Mouse (Mus musculus): ENCODE results near the gene Gm10842. TPM values are rescaled to one million over a fixed set of nuclear protein-coding genes. Genes with fewer than 3 reads are reported as not detected.

Gm10842 gene
- polyA plus RNA-seq, 1 experiment from 2014 or later: not detected

- Histone ChIP-seq H3K27ac (no peak overlapping the region), H3K4me2 (no peak overlapping the region), H3K27me3 (no peaks in the 10 kb centered on the region), H3K9me3 (replicated peaks) (no peaks in the 10 kb centered on the region), H3K36me3 (no peaks in the 10 kb centered on the region), H3K4me1 (peaks cover 18% of the 10 kb centered on the region), H3K9ac (no peak overlapping the region), H3K4me3 (replicated peaks) (no peak overlapping the region)
- ATAC-seq (replicated peaks; ENCODE audit: low FRiP score): no peak
- WGBS: 87% methylated on average over 19 of the region's 19 CpGs
Observed at GRCm38 (mm10) chr11:105156748-105157267, 10.1 kb downstream of the Gm10842 start.

DNA sequence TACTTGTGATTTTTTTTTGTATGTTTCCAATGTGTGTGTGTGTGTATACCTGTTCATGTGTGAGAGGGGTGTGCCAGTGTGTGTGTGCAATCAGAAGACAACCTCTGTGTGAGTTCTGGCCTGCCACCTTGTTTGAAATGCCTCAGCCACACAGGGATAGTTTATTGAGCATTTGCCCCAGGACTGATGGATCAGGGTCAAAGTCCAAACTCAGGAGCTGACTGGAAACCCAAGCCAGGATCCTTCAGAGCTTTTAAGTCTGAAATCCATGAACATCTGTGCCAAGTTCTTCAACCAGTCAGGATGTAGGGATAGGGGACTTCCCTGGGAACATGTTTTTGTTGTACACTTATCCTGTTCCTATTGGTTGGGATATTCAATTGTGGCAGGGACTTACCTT is 11.4 kb downstream of the Gm10842 start:
- no peak overlapping the region for H3K4me2 ChIP-seq
- no peak overlapping the region for H3K4me3 ChIP-seq (replicated peaks)
- H3K9me3 ChIP-seq (replicated peaks): peaks cover 8% of the 10 kb centered on the region
- H3K4me1 ChIP-seq: peaks cover 11% of the 10 kb centered on the region
- no peak for ATAC-seq (replicated peaks; ENCODE audit: low FRiP score)
- no peak overlapping the region for H3K9ac ChIP-seq
- no peak overlapping the region for H3K27ac ChIP-seq
- H3K27me3 ChIP-seq: no peaks in the 10 kb centered on the region
- H3K36me3 ChIP-seq: no peaks in the 10 kb centered on the region

DNA sequence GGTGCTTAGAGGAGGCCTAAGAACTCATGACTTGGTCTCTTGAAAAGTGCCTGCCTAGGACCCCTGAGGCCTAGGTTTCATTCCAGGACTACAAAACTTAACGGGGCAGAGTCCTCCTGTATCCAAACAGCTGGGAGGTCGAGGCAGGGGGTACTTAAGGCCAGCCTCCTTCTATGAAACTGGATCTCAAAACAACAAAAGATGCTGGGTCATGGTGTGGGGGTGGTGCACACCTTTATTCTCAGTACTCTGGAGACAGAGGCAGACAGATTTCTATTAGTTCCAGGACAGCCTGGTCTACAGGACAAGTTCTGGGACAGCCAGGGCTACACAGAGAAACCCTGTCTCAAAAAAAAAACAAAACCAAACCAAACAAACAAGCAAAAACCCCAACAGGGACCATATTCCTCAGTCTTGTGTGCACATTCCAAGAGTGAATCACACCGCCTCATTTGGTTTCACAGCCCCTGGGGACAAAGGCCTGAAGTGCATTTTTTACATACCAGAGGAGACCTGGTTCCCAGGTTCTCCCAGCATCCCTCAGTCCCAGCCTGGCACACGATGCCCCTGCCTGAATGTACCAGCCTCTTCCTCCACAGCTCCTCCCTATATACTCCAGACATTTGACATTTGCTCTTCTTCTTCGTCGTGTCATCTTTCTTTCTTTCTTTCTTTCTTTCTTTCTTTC is 13.1 kb downstream of the Gm10842 start:
- H3K4me3 ChIP-seq (replicated peaks): no peak overlapping the region
- no peak overlapping the region for H3K4me2 ChIP-seq
- ATAC-seq (replicated peaks; ENCODE audit: low FRiP score): no peak
- H3K27ac ChIP-seq: no peak overlapping the region
- peaks cover 14% of the 10 kb centered on the region for H3K9me3 ChIP-seq (replicated peaks)
- no peaks in the 10 kb centered on the region for H3K4me1 ChIP-seq
- no peaks in the 10 kb centered on the region for H3K27me3 ChIP-seq
- 63% methylated on average over 6 of the region's 6 CpGs for WGBS
- H3K36me3 ChIP-seq: no peaks in the 10 kb centered on the region
- no peak overlapping the region for H3K9ac ChIP-seq

DNA sequence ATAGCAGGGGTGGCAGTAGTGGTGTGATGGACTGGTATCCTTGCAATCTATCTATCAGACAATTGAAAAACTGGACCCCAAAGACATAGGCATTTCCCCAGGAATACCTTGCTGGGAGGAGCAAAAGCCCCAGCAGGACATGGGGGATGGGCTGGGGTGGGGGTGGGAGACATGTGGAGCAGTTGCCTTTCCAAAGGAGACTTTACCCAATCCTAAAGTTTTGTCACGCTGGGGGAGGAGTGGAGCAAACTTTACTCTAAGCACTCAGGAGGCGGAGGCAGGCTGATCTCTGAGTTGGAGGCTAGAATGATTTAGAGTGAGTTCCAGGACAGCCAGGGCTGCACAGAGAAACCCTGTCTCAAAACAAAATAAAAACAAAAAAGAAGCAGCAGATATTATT is 14.7 kb downstream of the Gm10842 start:
- H3K27ac ChIP-seq: no peak overlapping the region
- no peak overlapping the region for H3K4me3 ChIP-seq (replicated peaks)
- ATAC-seq (replicated peaks; ENCODE audit: low FRiP score): no peak
- H3K27me3 ChIP-seq: no peaks in the 10 kb centered on the region
- no peak overlapping the region for H3K9ac ChIP-seq
- WGBS: 88% methylated on average over 2 of the region's 2 CpGs
- H3K36me3 ChIP-seq: no peaks in the 10 kb centered on the region
- H3K4me2 ChIP-seq: no peak overlapping the region
- peaks cover 26% of the 10 kb centered on the region for H3K9me3 ChIP-seq (replicated peaks)
- no peaks in the 10 kb centered on the region for H3K4me1 ChIP-seq

- no peak for ATAC-seq (replicated peaks; ENCODE audit: low FRiP score)
- no peak overlapping the region for H3K4me3 ChIP-seq (replicated peaks)
- H3K27ac ChIP-seq: no peak overlapping the region
- 85% methylated on average over 69 of the region's 69 CpGs for WGBS
- no peaks in the 10 kb centered on the region for H3K27me3 ChIP-seq
- peaks cover 26% of the 10 kb centered on the region for H3K9me3 ChIP-seq (replicated peaks)
- no peak overlapping the region for H3K9ac ChIP-seq
- H3K4me1 ChIP-seq: no peaks in the 10 kb centered on the region
- H3K36me3 ChIP-seq: no peaks in the 10 kb centered on the region
- H3K4me2 ChIP-seq: no peak overlapping the region
Observed at GRCm38 (mm10) chr11:105164516-105165510, 18.1 kb downstream of the Gm10842 start.

- H3K4me3 ChIP-seq (replicated peaks): no peak overlapping the region
- 92% methylated on average over 10 of the region's 10 CpGs for WGBS
- peaks cover 26% of the 10 kb centered on the region for H3K9me3 ChIP-seq (replicated peaks)
- H3K4me1 ChIP-seq: no peaks in the 10 kb centered on the region
- H3K27me3 ChIP-seq: no peaks in the 10 kb centered on the region
- no peak for ATAC-seq (replicated peaks; ENCODE audit: low FRiP score)
- H3K9ac ChIP-seq: no peak overlapping the region
- no peak overlapping the region for H3K27ac ChIP-seq
- H3K4me2 ChIP-seq: no peak overlapping the region
- H3K36me3 ChIP-seq: no peaks in the 10 kb centered on the region
Observed at GRCm38 (mm10) chr11:105166780-105167179, 20.1 kb downstream of the Gm10842 start.

GRCm38 (mm10) chr11:105178516-105178915 is 31.8 kb downstream of the Gm10842 start, which contains the start of gene Tlk2:
Tlk2 (plus strand) TSS chr11:105178807.
- peak within 1 kb of the TSS; percentile 74 for H3K4me3 ChIP-seq (replicated peaks)
- H3K36me3 ChIP-seq: peaks cover 3% of the 10 kb centered on the region; the same call in 1 of the 2 replicates
- H3K27ac ChIP-seq: peak within 1 kb of the TSS; percentile 96
- peaks cover 28% of the 10 kb centered on the region for H3K4me1 ChIP-seq
- no peaks in the 10 kb centered on the region for H3K27me3 ChIP-seq
- no peak within 1 kb of the TSS for H3K9ac ChIP-seq
- H3K4me2 ChIP-seq: peak within 1 kb of the TSS; percentile 81
- 40% methylated on average over 2 of the region's 2 CpGs for WGBS
- no peak for ATAC-seq (replicated peaks; ENCODE audit: low FRiP score)
- no peaks in the 10 kb centered on the region for H3K9me3 ChIP-seq (replicated peaks)

DNA sequence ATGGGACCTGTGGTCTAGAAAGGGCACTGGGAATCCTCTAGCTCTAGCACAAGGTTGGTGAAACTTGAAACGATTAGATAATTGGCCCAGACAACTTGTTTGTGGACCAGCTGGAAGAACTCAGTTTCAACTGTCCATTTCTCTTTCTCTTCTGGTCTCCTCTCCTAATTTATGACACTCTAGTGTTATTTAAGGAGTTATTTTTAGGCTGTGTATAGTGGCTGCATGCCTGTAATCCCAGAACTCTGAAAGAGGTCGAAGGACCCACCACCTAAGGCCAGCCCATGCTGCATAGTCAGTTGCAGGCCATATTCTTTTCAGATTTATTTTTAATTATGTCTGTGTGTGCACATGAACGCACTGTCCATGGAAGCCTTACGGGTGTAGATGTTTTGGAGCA is 32.8 kb downstream of the Gm10842 start:
- peak overlapping the region; percentile 81 for H3K4me2 ChIP-seq
- no peaks in the 10 kb centered on the region for H3K27me3 ChIP-seq
- peaks cover 10% of the 10 kb centered on the region for H3K36me3 ChIP-seq
- H3K27ac ChIP-seq: peak overlapping the region; percentile 96
- no peak overlapping the region for H3K9ac ChIP-seq
- ATAC-seq (replicated peaks; ENCODE audit: low FRiP score): no peak
- peaks cover 28% of the 10 kb centered on the region for H3K4me1 ChIP-seq
- peak overlapping the region; percentile 74 for H3K4me3 ChIP-seq (replicated peaks)
- 42% methylated on average over 4 of the region's 4 CpGs for WGBS
- H3K9me3 ChIP-seq (replicated peaks): no peaks in the 10 kb centered on the region

- ATAC-seq (replicated peaks; ENCODE audit: low FRiP score): peak; percentile 35
- WGBS: under 1% methylated on average over 35 of the region's 35 CpGs
- Histone ChIP-seq H3K27ac (peak overlapping the region; percentile 96), H3K4me1 (peaks cover 28% of the 10 kb centered on the region), H3K4me3 (replicated peaks) (peak overlapping the region; percentile 74), H3K4me2 (peak overlapping the region; percentile 81), H3K9ac (peak overlapping the region; percentile 98), H3K9me3 (replicated peaks) (no peaks in the 10 kb centered on the region), H3K27me3 (no peaks in the 10 kb centered on the region), H3K36me3 (peaks cover 18% of the 10 kb centered on the region)
Observed at GRCm38 (mm10) chr11:105180471-105181091, 33.9 kb downstream of the Gm10842 start.

- Histone ChIP-seq H3K36me3 (peaks cover 23% of the 10 kb centered on the region), H3K27ac (peak overlapping the region; percentile 96), H3K4me2 (peak overlapping the region; percentile 81), H3K9me3 (replicated peaks) (no peaks in the 10 kb centered on the region), H3K9ac (peak overlapping the region; percentile 98), H3K4me3 (replicated peaks) (peak overlapping the region; percentile 74), H3K4me1 (peaks cover 28% of the 10 kb centered on the region), H3K27me3 (no peaks in the 10 kb centered on the region)
- ATAC-seq (replicated peaks; ENCODE audit: low FRiP score): peak; percentile 98
- under 1% methylated on average over 52 of the region's 60 CpGs for WGBS
Observed at GRCm38 (mm10) chr11:105181126-105181637, 34.5 kb downstream of the Gm10842 start.

DNA sequence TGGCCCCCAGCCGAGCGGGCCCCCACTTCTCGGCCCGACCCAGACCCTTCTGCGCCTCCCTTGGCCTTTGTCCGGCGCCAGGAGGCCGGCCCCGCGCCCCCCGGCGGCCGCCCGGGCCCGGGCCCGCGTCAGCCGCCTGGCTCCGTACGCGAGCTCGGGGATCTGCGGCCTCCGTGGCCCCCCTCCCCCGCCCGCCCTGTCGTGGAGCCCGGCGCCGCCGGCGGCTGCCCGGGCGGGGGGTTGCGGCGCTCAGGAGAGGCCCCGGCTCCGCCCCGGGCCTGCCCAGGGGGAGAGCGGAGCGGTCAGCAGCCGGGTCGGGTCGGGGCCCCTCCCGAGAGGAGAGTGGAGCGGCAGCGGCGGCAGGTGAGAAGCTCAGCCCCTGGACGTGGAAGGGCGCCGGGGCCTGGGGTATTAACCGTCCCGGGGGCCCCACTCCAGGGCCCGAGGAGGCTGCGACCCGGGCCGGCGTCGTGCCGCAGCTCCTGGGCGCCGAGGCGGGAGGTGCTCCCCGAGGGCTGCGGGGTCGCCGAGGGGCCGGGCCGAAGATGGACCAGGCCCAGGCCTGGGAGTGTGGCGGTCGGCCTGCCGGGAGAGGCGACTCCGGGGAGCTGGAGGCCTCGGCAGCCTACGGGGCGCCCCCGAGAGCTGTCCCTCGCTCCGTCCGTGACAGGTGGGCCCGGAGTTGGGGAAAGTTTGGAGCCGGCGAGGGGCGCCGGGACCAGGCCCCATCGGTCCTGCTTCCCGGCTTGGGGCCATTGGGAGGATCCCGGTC is 35.2 kb downstream of the Gm10842 start:
- Histone ChIP-seq H3K9me3 (replicated peaks) (no peaks in the 10 kb centered on the region), H3K9ac (peak overlapping the region; percentile 98), H3K27ac (peak overlapping the region; percentile 93), H3K4me2 (peak overlapping the region; percentile 81), H3K4me1 (peaks cover 28% of the 10 kb centered on the region), H3K4me3 (replicated peaks) (peak overlapping the region; percentile 74), H3K27me3 (no peaks in the 10 kb centered on the region), H3K36me3 (peaks cover 30% of the 10 kb centered on the region)
- 5% methylated on average over 72 of the region's 89 CpGs for WGBS
- ATAC-seq (replicated peaks; ENCODE audit: low FRiP score): peak; percentile 78

All from kidney, embryonic 15.5 days (tissue).